Mouse (Mus musculus) C2C12 (cell line): ENCODE measurements around the gene Klre1. TPM values are rescaled to one million over a fixed set of nuclear protein-coding genes. Genes with fewer than 3 reads are reported as not detected.

ENCODE experiments used
- H3K27me3 ChIP-seq: one replicate; pipeline ENCODE4 v1.6.1; 2011; ENCODE audit not compliant: control insufficient read depth, insufficient read depth, insufficient read length
- H3K36me3 ChIP-seq: one replicate; pipeline ENCODE4 v1.6.1; 2011; ENCODE audit not compliant: control insufficient read depth, insufficient read depth
- H3K4me3 ChIP-seq: one replicate; pipeline ENCODE4 v1.5.1; 2011; ENCODE audit warnings: mild to moderate bottlenecking, control low read depth; ENCODE audit not compliant: poor library complexity, insufficient read depth, severe bottlenecking
- H3K79me2 ChIP-seq: one replicate; pipeline ENCODE4 v1.6.1; 2011; ENCODE audit not compliant: control insufficient read depth, insufficient read depth
- H3K79me3 ChIP-seq: one replicate; pipeline ENCODE4 v1.6.1; 2011; ENCODE audit warnings: low read depth, control low read depth
- H3ac ChIP-seq: one replicate; pipeline ENCODE3; 2011; ENCODE audit warnings: low read depth; ENCODE audit not compliant: control insufficient read depth, insufficient read length
- CEBPB ChIP-seq: IDR thresholded peaks from one replicate; pipeline ENCODE4 v1.6.1; 2011; ENCODE audit warnings: low read depth, mild to moderate bottlenecking, control low read depth, moderate library complexity
- CTCF ChIP-seq: IDR thresholded peaks from one replicate; pipeline ENCODE4 v1.5.1; 2011; ENCODE audit not compliant: control insufficient read depth, insufficient read depth, insufficient read length
- FOSL1 ChIP-seq: IDR thresholded peaks from one replicate; pipeline ENCODE4 v1.8.0; 2011; ENCODE audit warnings: mild to moderate bottlenecking, low read length; ENCODE audit not compliant: poor library complexity, insufficient read depth, severe bottlenecking
- MAX ChIP-seq: IDR thresholded peaks from one replicate; pipeline ENCODE4 v1.6.1; 2011; ENCODE audit warnings: mild to moderate bottlenecking, control low read depth
- MYOD1 ChIP-seq: IDR thresholded peaks from one replicate; pipeline ENCODE4 v1.6.1; 2011; ENCODE audit warnings: low read depth; ENCODE audit not compliant: control insufficient read depth, insufficient read length
- MYOG ChIP-seq: IDR thresholded peaks from one replicate; pipeline ENCODE4 v1.6.1; 2011; ENCODE audit not compliant: control insufficient read depth, insufficient read length; ENCODE audit errors: extremely low read depth
- USF1 ChIP-seq: IDR thresholded peaks from one replicate; pipeline ENCODE4 v1.6.1; 2011; ENCODE audit warnings: low read depth, mild to moderate bottlenecking, control low read depth, moderate library complexity
- polyA plus RNA-seq: library from polyadenylated mRNA; unstranded; fragments of >200 nt; fragmentation: generic; extraction: Trizol; gene quantifications from one replicate; pipeline ENCODE4 v1.2.1, GENCODE M21; 2012; ENCODE audit warnings: missing spikeins

Gene Klre1
- polyA plus RNA-seq, 1 experiment: not detected

- no peak for TF ChIP-seq USF1
- no peak for TF ChIP-seq CTCF
- TF ChIP-seq MYOG: no peak
- TF ChIP-seq MAX: no peak
- no peak for TF ChIP-seq CEBPB
- no peak for TF ChIP-seq MYOD1
- no peak for TF ChIP-seq FOSL1
- Histone ChIP-seq H3K27me3 (no peaks in the 10 kb centered on the region), H3K79me2 (peaks cover 43% of the 10 kb centered on the region), H3K4me3 (peak overlapping the region; percentile 87), H3K36me3 (peaks cover 24% of the 10 kb centered on the region), H3ac (no peak overlapping the region), H3K79me3 (peaks cover 27% of the 10 kb centered on the region)
These were observed 43.0 kb upstream of the Klre1 start for GRCm38 (mm10) chr6:129534627-129535190.

GRCm38 (mm10) chr6:129535723-129536122 is 42.0 kb upstream of the Klre1 start:
- H3K36me3 ChIP-seq: peaks cover 32% of the 10 kb centered on the region
- no peak for TF ChIP-seq CEBPB
- TF ChIP-seq MAX: no peak
- no peak for TF ChIP-seq USF1
- TF ChIP-seq FOSL1: no peak
- no peak for TF ChIP-seq MYOD1
- TF ChIP-seq CTCF: no peak
- TF ChIP-seq MYOG: no peak
- H3K79me3 ChIP-seq: peaks cover 27% of the 10 kb centered on the region
- H3K27me3 ChIP-seq: no peaks in the 10 kb centered on the region
- H3K4me3 ChIP-seq: no peak overlapping the region
- no peak overlapping the region for H3ac ChIP-seq
- peaks cover 43% of the 10 kb centered on the region for H3K79me2 ChIP-seq

GRCm38 (mm10) chr6:129538555-129538954 is 39.1 kb upstream of the Klre1 start:
- Histone ChIP-seq H3ac (no peak overlapping the region), H3K79me2 (peaks cover 36% of the 10 kb centered on the region), H3K36me3 (peaks cover 53% of the 10 kb centered on the region), H3K27me3 (no peaks in the 10 kb centered on the region), H3K4me3 (no peak overlapping the region), H3K79me3 (peaks cover 24% of the 10 kb centered on the region)
- TF ChIP-seq FOSL1 (no peak), USF1 (no peak), CEBPB (no peak)

GRCm38 (mm10) chr6:129541931-129542330 is 35.8 kb upstream of the Klre1 start:
- H3K79me2 ChIP-seq: peaks cover 2% of the 10 kb centered on the region
- no peak overlapping the region for H3K4me3 ChIP-seq
- TF ChIP-seq MYOD1: no peak
- TF ChIP-seq USF1: no peak
- TF ChIP-seq FOSL1: no peak
- no peak for TF ChIP-seq MYOG
- no peak for TF ChIP-seq MAX
- TF ChIP-seq CTCF: no peak
- no peak for TF ChIP-seq CEBPB
- no peaks in the 10 kb centered on the region for H3K27me3 ChIP-seq
- no peak overlapping the region for H3ac ChIP-seq
- H3K36me3 ChIP-seq: peaks cover 53% of the 10 kb centered on the region
- H3K79me3 ChIP-seq: no peaks in the 10 kb centered on the region

- Histone ChIP-seq H3K36me3 (peaks cover 51% of the 10 kb centered on the region), H3K27me3 (no peaks in the 10 kb centered on the region), H3K79me2 (no peaks in the 10 kb centered on the region), H3K4me3 (no peak overlapping the region), H3ac (no peak overlapping the region), H3K79me3 (no peaks in the 10 kb centered on the region)
- no peak for TF ChIP-seq CEBPB
- TF ChIP-seq FOSL1: no peak
- no peak for TF ChIP-seq MAX
- no peak for TF ChIP-seq USF1
- TF ChIP-seq MYOD1: no peak
- TF ChIP-seq CTCF: no peak
- TF ChIP-seq MYOG: no peak
These were observed 35.2 kb upstream of the Klre1 start for GRCm38 (mm10) chr6:129542540-129542939.

GRCm38 (mm10) chr6:129543709-129544606 is 33.7 kb upstream of the Klre1 start:
- H3K79me3 ChIP-seq: no peaks in the 10 kb centered on the region
- H3K27me3 ChIP-seq: no peaks in the 10 kb centered on the region
- peaks cover 37% of the 10 kb centered on the region for H3K36me3 ChIP-seq
- no peaks in the 10 kb centered on the region for H3K79me2 ChIP-seq
- no peak overlapping the region for H3ac ChIP-seq
- no peak for TF ChIP-seq MAX
- TF ChIP-seq MYOG: no peak
- peak; percentile 51 for TF ChIP-seq USF1
- no peak for TF ChIP-seq FOSL1
- TF ChIP-seq CTCF: peak; percentile 63
- no peak for TF ChIP-seq CEBPB
- no peak for TF ChIP-seq MYOD1
- no peak overlapping the region for H3K4me3 ChIP-seq
